Mouse (Mus musculus) hindbrain, embryonic 14.5 days (tissue): Measurements from ENCODE around the gene Mgat4a. TPM values are rescaled to one million over a fixed set of nuclear protein-coding genes. Genes with fewer than 3 reads are reported as not detected.

ENCODE experiments used
- ATAC-seq: fragments of 200-750 bp; cut with Nextera tagmentation; 2 replicates; pipeline ENCODE4 v1.8.0; 2017; ENCODE audit warnings: moderate number of reproducible peaks, mild to moderate bottlenecking, moderate TSS enrichment, moderate library complexity; ENCODE audit not compliant: low FRiP score
- DNase-seq: peaks from one replicate; pipeline ENCODE4 v3.0.0-alpha.2; 2015; ENCODE audit warnings: low spot score
- H3K27ac ChIP-seq: fragments of 300-500 bp; sonication (generic); 2 replicates; pipeline ENCODE4 v1.5.1; 2014; ENCODE audit warnings: mild to moderate bottlenecking, moderate library complexity
- H3K27me3 ChIP-seq: fragments of 300-500 bp; sonication (generic); 2 replicates; pipeline ENCODE4 v1.6.1; 2014; ENCODE audit warnings: mild to moderate bottlenecking, low read length, mixed read lengths; ENCODE audit not compliant: control insufficient read depth, insufficient read depth
- H3K36me3 ChIP-seq: fragments of 300-500 bp; sonication (generic); replicated peaks from 2 replicates; pipeline ENCODE4 v1.6.1; 2014; ENCODE audit not compliant: control insufficient read depth, insufficient read depth
- H3K4me1 ChIP-seq: fragments of 300-500 bp; sonication (generic); replicated peaks from 2 replicates; pipeline ENCODE4 v1.6.1; 2014; ENCODE audit warnings: antibody characterized with exemption, low read length, mixed read lengths; ENCODE audit not compliant: control insufficient read depth, insufficient read depth
- H3K4me2 ChIP-seq: fragments of 300-500 bp; sonication (generic); replicated peaks from 2 replicates; pipeline ENCODE4 v1.6.1; 2014; ENCODE audit warnings: mild to moderate bottlenecking, moderate library complexity
- H3K4me3 ChIP-seq: fragments of 300-500 bp; sonication (generic); replicated peaks from 2 replicates; pipeline ENCODE4 v1.5.1; 2014; ENCODE audit warnings: mild to moderate bottlenecking, low read length
- H3K9ac ChIP-seq: fragments of 300-500 bp; sonication (generic); 2 replicates; pipeline ENCODE4 v1.6.1; 2014
- H3K9me3 ChIP-seq: fragments of 300-500 bp; sonication (generic); 2 replicates; pipeline ENCODE4 v1.6.1; 2016; ENCODE audit warnings: low read length; ENCODE audit not compliant: control insufficient read depth
- WGBS: fragments of 180-500 bp; shearing (Covaris S2); extraction: QIAGEN DNeasy Blood & Tissue Kit; methylation state at CpG from one replicate; pipeline ENCODE4 v1.1.7; 2014; 5-methylcytosine and 5-hydroxymethylcytosine counted together
- polyA plus RNA-seq: library from polyadenylated mRNA; unstranded; fragments of >200 nt; fragmentation: Nextera tagmentation; extraction: Ambion mirVana; gene quantifications from 2 replicates; pipeline ENCODE4 v1.2.1, GENCODE M21; 2014

The Mgat4a gene
- polyA plus RNA-seq, 1 experiment from 2014 or later, result 11.0 TPM

DNA sequence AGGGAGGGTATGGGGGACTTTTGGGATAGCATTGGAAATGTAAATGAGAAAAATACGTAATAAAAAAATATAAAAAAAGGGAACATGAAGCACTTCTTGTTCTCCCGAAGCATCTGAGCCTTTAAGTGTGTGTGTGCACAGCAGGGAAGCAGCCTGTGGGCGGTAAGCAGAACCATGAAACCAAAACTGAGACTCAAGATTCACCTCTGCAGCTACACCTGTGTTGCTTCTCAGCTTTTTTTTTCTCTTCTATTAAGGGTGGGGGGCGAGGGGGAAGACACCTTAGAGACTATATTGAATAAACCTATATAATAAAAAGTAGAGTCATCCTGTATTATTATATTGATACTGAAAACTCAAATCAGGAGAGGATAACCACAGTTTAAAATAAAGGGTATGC, 73.0 kb downstream of the Mgat4a start:
- no peak overlapping the region for H3K9ac ChIP-seq
- DNase-seq (no peak), ATAC-seq (no peak)
- 80% methylated on average over 4 of the region's 4 CpGs for WGBS
- H3K9me3 ChIP-seq, result no peaks in the 10 kb centered on the region
- no peaks in the 10 kb centered on the region for H3K4me1 ChIP-seq
- H3K4me3 ChIP-seq, result no peak overlapping the region
- H3K4me2 ChIP-seq, result no peak overlapping the region
- no peak overlapping the region for H3K27ac ChIP-seq
- H3K36me3 ChIP-seq, result no peaks in the 10 kb centered on the region
- no peaks in the 10 kb centered on the region for H3K27me3 ChIP-seq

DNA sequence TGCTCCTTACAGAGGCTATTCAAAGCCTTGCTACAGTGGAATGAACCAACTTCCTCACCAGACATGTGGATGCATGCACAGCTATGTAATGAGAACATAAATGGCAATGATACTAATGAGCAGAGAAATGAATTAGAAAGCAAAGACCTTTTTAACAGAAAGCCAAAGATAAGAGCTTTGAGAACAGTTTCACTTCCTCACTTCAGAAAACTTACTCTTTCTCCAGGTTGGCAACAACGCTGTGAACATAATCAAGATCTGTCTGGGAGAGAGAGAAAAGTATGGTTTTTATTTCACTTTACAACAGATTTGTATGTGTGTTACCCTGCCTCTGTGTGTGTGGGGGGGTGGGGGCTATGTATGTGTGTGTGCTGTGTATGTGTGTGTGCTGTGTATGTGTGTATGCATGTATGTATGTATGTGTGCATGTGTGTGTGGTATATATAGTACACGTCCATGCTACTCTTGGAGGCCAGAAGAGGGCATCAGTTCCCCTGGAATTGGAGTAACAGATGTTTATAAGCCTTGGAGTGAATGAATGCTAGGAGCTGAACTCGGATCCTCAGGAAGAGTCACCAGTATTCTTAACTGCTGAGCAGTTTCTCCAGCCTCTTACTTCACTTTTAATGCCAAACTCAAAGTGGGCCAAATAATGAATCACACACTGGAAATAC, 74.4 kb downstream of the Mgat4a start:
- 85% methylated on average over 3 of the region's 3 CpGs for WGBS
- no peak for DNase-seq
- no peak for ATAC-seq

DNA sequence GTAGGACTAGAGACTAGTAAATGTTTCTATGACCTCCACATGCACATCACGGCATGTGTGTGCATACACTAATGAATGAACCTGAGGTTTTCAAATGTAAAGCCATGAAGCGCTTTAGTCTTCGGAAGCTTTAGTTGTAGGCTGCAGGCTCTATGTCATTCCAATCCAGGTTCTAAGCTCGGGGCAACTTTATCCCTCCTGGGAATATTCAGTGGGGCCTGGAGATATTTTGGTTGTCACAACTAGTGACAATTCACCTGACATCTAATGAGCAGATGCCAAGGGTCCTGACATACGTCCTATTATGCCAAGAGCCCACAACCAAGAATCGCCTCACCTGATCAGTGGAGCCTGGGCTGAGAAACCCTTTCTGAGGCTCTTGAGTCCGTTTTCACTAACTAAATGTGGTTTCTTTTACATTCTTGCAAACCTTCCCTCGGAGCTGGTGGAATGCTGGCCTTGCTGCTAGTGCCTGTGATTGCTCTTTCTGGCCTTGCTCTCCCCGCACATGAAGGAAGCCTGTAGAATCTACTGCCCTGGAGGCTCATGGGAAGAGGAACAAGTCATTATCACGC, 75.9 kb downstream of the Mgat4a start:
- Histone ChIP-seq H3K9me3 (no peaks in the 10 kb centered on the region), H3K4me1 (no peaks in the 10 kb centered on the region), H3K27ac (no peak overlapping the region), H3K36me3 (peaks cover 6% of the 10 kb centered on the region; the same call in 1 of the 2 replicates), H3K9ac (no peak overlapping the region), H3K27me3 (no peaks in the 10 kb centered on the region), H3K4me2 (no peak overlapping the region), H3K4me3 (no peak overlapping the region)
- no peak for DNase-seq
- no peak for ATAC-seq
- WGBS, result 91% methylated on average over 10 of the region's 10 CpGs

More for the DNA sequence above, 74.4 kb downstream of the Mgat4a start:
- no peaks in the 10 kb centered on the region for H3K4me1 ChIP-seq
- H3K27me3 ChIP-seq, result no peaks in the 10 kb centered on the region
- H3K4me3 ChIP-seq, result no peak overlapping the region
- H3K9me3 ChIP-seq, result no peaks in the 10 kb centered on the region
- H3K4me2 ChIP-seq, result no peak overlapping the region
- no peaks in the 10 kb centered on the region for H3K36me3 ChIP-seq
- no peak overlapping the region for H3K9ac ChIP-seq
- H3K27ac ChIP-seq, result no peak overlapping the region

DNA sequence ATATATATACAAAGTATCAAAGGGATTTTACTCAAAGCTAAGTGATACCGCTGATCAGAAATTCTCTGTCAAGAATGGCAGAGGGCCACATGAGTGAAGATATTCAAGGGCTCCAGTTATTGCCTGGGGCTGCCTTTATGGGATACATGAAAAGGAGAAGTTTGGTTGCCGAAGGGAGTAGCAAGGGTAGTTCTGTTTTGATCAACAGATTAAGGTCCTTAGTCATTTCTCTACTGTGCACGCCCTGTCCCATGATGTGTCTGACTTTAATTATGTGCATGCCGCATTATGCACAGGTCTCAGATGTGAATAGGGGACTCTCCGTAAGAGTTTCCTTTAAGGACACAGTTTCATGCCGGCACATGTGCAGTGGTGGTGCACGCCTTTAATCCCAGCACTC, 83.3 kb downstream of the Mgat4a start:
- no peak overlapping the region for H3K9ac ChIP-seq
- H3K4me3 ChIP-seq, result no peak overlapping the region
- ATAC-seq, result no peak
- no peak overlapping the region for H3K4me2 ChIP-seq
- H3K27ac ChIP-seq, result no peak overlapping the region
- DNase-seq, result no peak
- peaks cover 12% of the 10 kb centered on the region; the same call in 1 of the 2 replicates for H3K36me3 ChIP-seq
- H3K27me3 ChIP-seq, result no peaks in the 10 kb centered on the region
- WGBS, result 93% methylated on average over 7 of the region's 7 CpGs
- H3K9me3 ChIP-seq, result no peaks in the 10 kb centered on the region
- H3K4me1 ChIP-seq, result no peaks in the 10 kb centered on the region

DNA sequence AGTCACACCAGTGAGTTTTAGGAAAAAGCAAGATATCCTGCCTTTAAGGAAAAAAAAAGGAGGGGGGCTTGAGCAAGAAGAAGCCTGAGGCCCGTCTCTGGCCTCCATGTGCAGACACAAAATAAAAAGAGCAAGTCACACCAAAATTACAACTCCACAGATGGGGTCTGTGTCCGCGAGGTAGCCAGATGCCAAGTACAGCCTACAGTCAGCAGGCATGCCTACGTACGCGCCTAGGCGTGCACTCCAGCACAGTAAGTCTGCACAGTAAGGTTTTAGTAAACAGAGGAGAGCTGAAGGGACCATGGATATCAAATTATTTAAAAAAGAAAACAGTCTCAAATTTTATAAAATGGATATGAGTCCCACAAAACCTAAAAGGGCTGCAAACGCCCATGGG, 89.5 kb downstream of the Mgat4a start:
- Histone ChIP-seq H3K4me3 (no peak overlapping the region), H3K4me2 (no peak overlapping the region), H3K27me3 (no peaks in the 10 kb centered on the region), H3K4me1 (no peaks in the 10 kb centered on the region), H3K9ac (no peak overlapping the region), H3K9me3 (no peaks in the 10 kb centered on the region), H3K36me3 (peaks cover 29% of the 10 kb centered on the region; the same call in 1 of the 2 replicates), H3K27ac (no peak overlapping the region)
- WGBS, result 91% methylated on average over 8 of the region's 8 CpGs
- ATAC-seq (no peak), DNase-seq (no peak)

DNA sequence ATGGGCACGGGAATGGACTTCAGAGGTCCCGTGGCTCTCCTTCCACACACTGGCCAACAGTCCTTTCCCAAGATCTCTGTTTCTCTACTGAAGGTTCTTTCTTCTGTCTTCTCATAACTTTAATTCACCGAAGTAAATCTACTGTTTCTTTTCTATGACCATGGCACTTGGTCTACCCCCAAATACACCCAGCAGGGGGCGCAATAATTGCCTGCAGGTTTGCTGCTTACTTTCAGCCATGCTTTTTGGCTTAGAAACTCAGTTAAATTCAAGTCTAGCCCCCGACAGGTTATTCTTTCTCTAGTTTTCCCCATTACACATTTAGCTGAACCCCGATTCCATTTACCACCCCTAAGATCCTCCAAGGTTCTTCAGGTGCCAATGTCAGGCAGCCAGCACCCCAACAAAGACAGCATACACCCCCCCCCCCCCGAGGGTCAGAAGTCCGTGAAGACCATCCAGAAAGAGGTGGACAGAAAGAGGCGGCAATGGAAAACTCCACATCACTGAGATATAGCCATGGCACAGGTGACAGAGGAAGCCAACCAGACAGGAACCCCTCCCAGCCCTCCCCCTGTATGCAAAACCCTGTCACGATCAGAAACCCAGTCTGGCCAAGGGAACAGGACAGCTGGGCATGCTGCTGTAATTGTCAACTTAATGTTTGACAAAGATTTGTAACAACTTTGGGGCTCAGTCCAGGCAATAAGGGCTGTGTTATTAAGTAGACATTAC, 92.3 kb downstream of the Mgat4a start:
- Histone ChIP-seq H3K27me3 (no peaks in the 10 kb centered on the region), H3K9me3 (no peaks in the 10 kb centered on the region), H3K4me3 (no peak overlapping the region), H3K4me1 (no peaks in the 10 kb centered on the region), H3K4me2 (no peak overlapping the region), H3K36me3 (peaks cover 31% of the 10 kb centered on the region), H3K27ac (no peak overlapping the region), H3K9ac (no peak overlapping the region)
- WGBS, result 83% methylated on average over 10 of the region's 10 CpGs
- no peak for ATAC-seq
- DNase-seq, result peak; percentile 66

DNA sequence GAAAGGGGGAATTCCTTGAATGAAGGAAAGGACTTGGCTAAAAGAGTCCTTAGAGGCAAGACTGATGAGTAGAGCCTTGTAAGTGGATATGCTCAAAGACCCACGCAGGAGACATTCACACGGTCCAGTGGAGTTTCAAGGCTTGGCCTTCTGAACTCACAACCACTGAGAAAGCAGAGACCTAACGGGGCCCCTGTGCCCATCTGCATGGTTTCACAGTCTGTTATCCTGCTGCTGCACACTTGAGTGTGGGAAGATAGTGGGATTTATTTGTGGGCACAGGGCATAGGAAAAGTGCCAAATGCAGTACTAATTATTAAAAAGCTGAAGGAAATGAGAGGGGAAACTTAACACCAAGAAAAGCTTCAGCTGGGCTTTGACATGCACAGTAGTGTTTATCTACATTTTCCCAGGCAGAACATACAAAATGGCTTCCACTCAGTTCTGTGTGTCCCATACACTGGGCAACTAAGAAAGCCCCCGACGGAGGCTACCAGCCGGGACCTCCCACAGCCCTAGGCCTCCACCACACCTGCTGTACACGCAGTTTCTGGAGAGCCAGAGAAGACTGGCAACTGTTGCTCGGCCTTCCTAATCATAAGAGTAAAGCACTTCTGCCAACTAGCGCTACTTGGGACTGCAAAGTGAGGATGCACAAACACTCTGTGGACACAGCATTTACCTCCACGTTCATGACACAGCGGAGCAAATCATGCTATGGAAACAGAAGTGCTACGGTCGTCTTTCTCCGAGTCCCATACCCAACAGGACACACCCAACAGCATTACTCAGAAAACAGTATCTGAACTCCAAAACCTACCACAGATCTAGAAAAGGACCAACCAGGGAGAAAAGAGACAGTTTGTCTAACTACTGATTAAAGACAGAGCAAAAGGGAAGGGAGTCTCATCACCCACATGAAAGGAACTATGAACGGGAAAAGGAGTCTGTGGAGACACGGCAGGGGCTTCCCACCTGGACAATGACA, 97.7 kb downstream of the Mgat4a start:
- no peak overlapping the region for H3K9ac ChIP-seq
- DNase-seq (no peak), ATAC-seq (no peak)
- H3K27me3 ChIP-seq, result no peaks in the 10 kb centered on the region
- no peaks in the 10 kb centered on the region for H3K9me3 ChIP-seq
- H3K4me1 ChIP-seq, result no peaks in the 10 kb centered on the region
- no peak overlapping the region for H3K4me2 ChIP-seq
- 94% methylated on average over 16 of the region's 16 CpGs for WGBS
- H3K4me3 ChIP-seq, result no peak overlapping the region
- H3K27ac ChIP-seq, result no peak overlapping the region
- peaks cover 56% of the 10 kb centered on the region for H3K36me3 ChIP-seq

DNA sequence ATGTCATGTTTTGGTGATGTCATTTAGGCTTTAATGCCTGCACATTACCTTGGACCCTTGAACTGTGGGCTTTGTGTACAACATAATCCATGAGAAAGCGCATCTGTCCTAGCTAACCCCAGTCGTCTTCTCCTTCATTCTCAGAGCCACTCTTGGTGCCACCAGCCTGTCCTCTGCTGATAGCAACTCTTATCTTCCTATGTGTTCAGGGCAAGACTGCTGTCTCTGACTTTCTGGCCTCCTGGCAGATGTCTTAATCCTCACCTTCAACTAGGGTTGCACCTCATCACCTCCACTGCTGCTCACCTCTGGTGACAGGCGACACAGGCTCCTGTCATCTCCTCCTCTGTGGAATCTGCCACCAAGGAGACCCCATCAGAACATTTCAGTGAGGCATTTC, 104.4 kb downstream of the Mgat4a start:
- no peak overlapping the region for H3K4me3 ChIP-seq
- H3K9me3 ChIP-seq, result no peaks in the 10 kb centered on the region
- DNase-seq (no peak), ATAC-seq (no peak)
- peaks cover 85% of the 10 kb centered on the region for H3K36me3 ChIP-seq
- H3K4me2 ChIP-seq, result no peak overlapping the region
- 91% methylated on average over 3 of the region's 3 CpGs for WGBS
- peaks cover 4% of the 10 kb centered on the region; the same call in 1 of the 2 replicates for H3K4me1 ChIP-seq
- H3K27ac ChIP-seq, result no peak overlapping the region
- no peaks in the 10 kb centered on the region for H3K27me3 ChIP-seq
- no peak overlapping the region for H3K9ac ChIP-seq
